Mouse (Mus musculus) lung, embryonic 14.5 days (tissue): ENCODE results near the gene Agmat. TPM values are rescaled to one million over a fixed set of nuclear protein-coding genes. Genes with fewer than 3 reads are reported as not detected.
A peak's percentile ranks its signal among the peaks of the same experiment; 100 is the strongest.

Experiments used
- ATAC-seq: fragments of 200-750 bp; cut with Nextera tagmentation; 2 replicates; pipeline ENCODE4 v1.8.0; 2017; ENCODE audit warnings: mild to moderate bottlenecking, moderate TSS enrichment, moderate library complexity; ENCODE audit not compliant: insufficient read depth
- DNase-seq: peaks from one replicate; pipeline ENCODE4 v3.0.0-alpha.2; 2015
- H3K27ac ChIP-seq: fragments of 300-500 bp; sonication (generic); 2 replicates; pipeline ENCODE4 v1.5.1; 2014; ENCODE audit warnings: low read depth, mild to moderate bottlenecking, moderate library complexity
- H3K27me3 ChIP-seq: fragments of 300-500 bp; sonication (generic); 2 replicates; pipeline ENCODE4 v1.6.1; 2014; ENCODE audit warnings: low read length, control low read depth; ENCODE audit not compliant: insufficient read depth
- H3K36me3 ChIP-seq: fragments of 300-500 bp; sonication (generic); 2 replicates; pipeline ENCODE4 v1.6.1; 2014; ENCODE audit warnings: control low read depth; ENCODE audit not compliant: insufficient read depth
- H3K4me1 ChIP-seq: fragments of 300-500 bp; sonication (generic); 2 replicates; pipeline ENCODE4 v1.6.1; 2014; ENCODE audit warnings: antibody characterized with exemption, control low read depth; ENCODE audit not compliant: insufficient read depth
- H3K4me2 ChIP-seq: fragments of 300-500 bp; sonication (generic); 2 replicates; pipeline ENCODE4 v1.6.1; 2014; ENCODE audit warnings: mild to moderate bottlenecking
- H3K4me3 ChIP-seq: fragments of 300-500 bp; sonication (generic); 2 replicates; pipeline ENCODE4 v1.5.1; 2014; ENCODE audit warnings: low read depth, low read length
- H3K9ac ChIP-seq: fragments of 300-500 bp; sonication (generic); 2 replicates; pipeline ENCODE4 v1.6.1; 2014
- H3K9me3 ChIP-seq: fragments of 300-500 bp; sonication (generic); 2 replicates; pipeline ENCODE4 v1.6.1; 2016; ENCODE audit warnings: low read depth, low read length, control low read depth
- CTCF ChIP-seq: IDR thresholded peaks from 2 replicates; pipeline ENCODE4 v1.5.1; 2016; ENCODE audit warnings: antibody characterized with exemption, low read depth
- WGBS: fragments of 180-500 bp; shearing (Covaris S2); extraction: QIAGEN DNeasy Blood & Tissue Kit; methylation state at CpG from one replicate; pipeline ENCODE4 v1.1.7; 2014; 5-methylcytosine and 5-hydroxymethylcytosine counted together
- polyA plus RNA-seq: library from polyadenylated mRNA; unstranded; fragments of >200 nt; fragmentation: Nextera tagmentation; extraction: Ambion mirVana; gene quantifications from 2 replicates; pipeline ENCODE4 v1.2.1, GENCODE M21; 2014

Gene Agmat
- polyA plus RNA-seq, 1 experiment from 2014 or later = not detected

DNA sequence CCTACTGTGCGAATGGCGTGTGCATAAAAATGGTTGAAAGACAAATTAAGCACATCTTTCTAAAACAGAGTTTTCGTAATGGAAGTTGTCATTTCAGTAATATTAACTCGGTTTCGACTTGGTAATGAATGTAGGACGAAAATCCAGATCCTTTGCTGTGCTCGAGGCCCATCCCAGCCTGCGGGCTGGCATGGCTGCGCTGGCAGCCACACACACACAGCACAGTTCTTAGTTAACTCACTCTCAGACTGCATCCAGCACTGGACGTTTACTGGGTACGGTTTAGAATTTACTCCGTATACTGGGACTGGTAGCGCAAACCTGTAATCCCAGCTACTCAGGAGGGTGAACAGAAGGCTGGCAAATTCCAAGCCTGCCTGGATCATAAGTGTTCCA lies 22.8 kb upstream of the Agmat start:
- WGBS = 8% methylated on average over 13 of the region's 13 CpGs
- H3K4me2 ChIP-seq = peak overlapping the region; percentile 85
- H3K9ac ChIP-seq = peak overlapping the region; percentile 96
- no peaks in the 10 kb centered on the region for H3K36me3 ChIP-seq
- no peaks in the 10 kb centered on the region for H3K9me3 ChIP-seq
- ATAC-seq = peak; percentile 57; the same call in 1 of the 2 replicates
- H3K4me3 ChIP-seq = peak overlapping the region; percentile 99
- peak overlapping the region; percentile 50 for H3K27ac ChIP-seq
- no peaks in the 10 kb centered on the region for H3K27me3 ChIP-seq
- DNase-seq = peak; percentile 26
- no peak for TF ChIP-seq CTCF
- H3K4me1 ChIP-seq = peaks cover 18% of the 10 kb centered on the region; the same call in 1 of the 2 replicates

DNA sequence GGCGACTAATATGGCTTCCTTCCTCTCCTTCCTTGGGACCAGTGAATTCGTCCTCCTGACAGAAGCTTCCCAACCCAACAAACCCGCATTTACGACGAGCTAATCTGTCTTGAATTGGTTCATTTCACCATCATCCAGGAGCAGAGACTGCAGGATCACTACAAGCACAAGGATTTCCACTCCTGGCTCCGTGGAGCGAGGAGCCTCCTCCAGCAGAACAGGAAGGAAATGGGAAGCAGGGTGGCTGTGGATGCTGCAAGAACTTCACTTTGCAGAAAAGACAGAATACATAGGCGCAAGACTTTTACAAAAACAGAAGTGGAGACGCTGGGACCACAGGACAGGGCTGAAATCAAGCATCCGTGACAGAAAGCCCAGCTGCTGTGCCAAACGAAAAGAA lies 21.9 kb upstream of the Agmat start:
- Histone ChIP-seq H3K36me3 (no peaks in the 10 kb centered on the region), H3K4me1 (peaks cover 18% of the 10 kb centered on the region; the same call in 1 of the 2 replicates), H3K4me2 (no peak overlapping the region), H3K27ac (no peak overlapping the region), H3K9me3 (no peaks in the 10 kb centered on the region), H3K4me3 (no peak overlapping the region), H3K27me3 (no peaks in the 10 kb centered on the region), H3K9ac (no peak overlapping the region)
- ATAC-seq (no peak), DNase-seq (no peak)
- WGBS = 64% methylated on average over 11 of the region's 11 CpGs
- no peak for TF ChIP-seq CTCF

GRCm38 (mm10) chr4:141725277-141725676 lies 21.2 kb upstream of the Agmat start:
- H3K4me1 ChIP-seq = peaks cover 18% of the 10 kb centered on the region; the same call in 1 of the 2 replicates
- H3K36me3 ChIP-seq = no peaks in the 10 kb centered on the region
- H3K4me2 ChIP-seq = no peak overlapping the region
- no peaks in the 10 kb centered on the region for H3K27me3 ChIP-seq
- no peaks in the 10 kb centered on the region for H3K9me3 ChIP-seq
- DNase-seq (no peak), ATAC-seq (no peak)
- TF ChIP-seq CTCF = no peak
- H3K4me3 ChIP-seq = no peak overlapping the region
- H3K27ac ChIP-seq = no peak overlapping the region
- no peak overlapping the region for H3K9ac ChIP-seq
- 62% methylated on average over 5 of the region's 5 CpGs for WGBS

- peaks cover 18% of the 10 kb centered on the region; the same call in 1 of the 2 replicates for H3K4me1 ChIP-seq
- DNase-seq = no peak
- H3K36me3 ChIP-seq = no peaks in the 10 kb centered on the region
- no peaks in the 10 kb centered on the region for H3K9me3 ChIP-seq
- H3K4me3 ChIP-seq = no peak overlapping the region
- TF ChIP-seq CTCF = no peak
- no peak overlapping the region for H3K4me2 ChIP-seq
- no peak for ATAC-seq
- H3K27me3 ChIP-seq = no peaks in the 10 kb centered on the region
- H3K27ac ChIP-seq = no peak overlapping the region
- WGBS = 51% methylated on average over 3 of the region's 3 CpGs
- no peak overlapping the region for H3K9ac ChIP-seq
Measured at GRCm38 (mm10) chr4:141725738-141726137, 20.7 kb upstream of the Agmat start.

DNA sequence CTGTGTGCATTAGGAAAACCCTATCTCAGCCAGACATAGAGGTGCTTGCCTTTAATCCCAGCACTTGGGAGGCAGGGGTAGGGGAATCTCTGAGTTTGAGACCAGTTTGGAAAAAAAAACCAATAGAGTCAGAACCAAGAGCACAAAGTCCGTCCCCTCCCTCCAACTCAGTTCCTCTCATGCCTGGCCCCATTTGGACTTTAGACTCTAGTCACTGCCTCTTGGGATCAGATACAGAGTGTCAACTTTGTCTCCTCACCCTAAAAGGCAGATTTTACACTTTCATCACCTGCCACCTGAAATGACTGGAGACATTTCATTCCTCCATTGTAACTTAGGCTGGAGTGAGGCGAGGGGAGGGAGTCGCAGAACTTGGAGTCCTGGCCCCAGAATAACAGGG lies 17.2 kb upstream of the Agmat start:
- TF ChIP-seq CTCF = no peak
- WGBS = 81% methylated on average over 3 of the region's 3 CpGs
- no peak for ATAC-seq

DNA sequence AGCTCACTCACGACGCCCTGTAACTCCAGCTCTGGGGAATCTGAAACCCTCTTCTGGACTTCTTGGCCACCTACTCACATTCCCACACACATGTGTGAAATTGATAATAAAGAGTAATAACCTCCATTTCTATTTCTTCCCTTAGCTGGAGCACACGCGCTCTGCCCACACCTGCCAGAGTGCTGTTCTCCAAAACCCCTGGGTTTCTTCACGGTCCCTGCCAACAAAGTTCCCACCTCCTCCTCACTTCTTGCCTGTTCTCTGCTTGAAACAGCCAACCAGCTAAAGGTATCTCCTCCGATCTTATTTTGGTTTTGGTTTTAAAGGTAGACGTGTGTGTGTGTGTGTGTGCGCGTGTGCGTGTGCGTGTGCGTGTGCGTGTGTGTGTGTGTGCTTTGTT lies 16.1 kb upstream of the Agmat start:
- no peak for TF ChIP-seq CTCF
- ATAC-seq (no peak), DNase-seq (no peak)
- Histone ChIP-seq H3K27ac (no peak overlapping the region), H3K27me3 (no peaks in the 10 kb centered on the region), H3K4me3 (no peak overlapping the region), H3K36me3 (no peaks in the 10 kb centered on the region), H3K4me2 (no peak overlapping the region), H3K4me1 (no peaks in the 10 kb centered on the region), H3K9me3 (no peaks in the 10 kb centered on the region), H3K9ac (no peak overlapping the region)
- WGBS = 81% methylated on average over 13 of the region's 13 CpGs

More for the DNA sequence above, 17.2 kb upstream of the Agmat start:
- H3K9me3 ChIP-seq = no peaks in the 10 kb centered on the region
- no peak overlapping the region for H3K4me3 ChIP-seq
- no peaks in the 10 kb centered on the region for H3K36me3 ChIP-seq
- H3K27ac ChIP-seq = no peak overlapping the region
- no peak overlapping the region for H3K4me2 ChIP-seq
- no peaks in the 10 kb centered on the region for H3K4me1 ChIP-seq
- H3K27me3 ChIP-seq = no peaks in the 10 kb centered on the region
- no peak overlapping the region for H3K9ac ChIP-seq
- no peak for DNase-seq

DNA sequence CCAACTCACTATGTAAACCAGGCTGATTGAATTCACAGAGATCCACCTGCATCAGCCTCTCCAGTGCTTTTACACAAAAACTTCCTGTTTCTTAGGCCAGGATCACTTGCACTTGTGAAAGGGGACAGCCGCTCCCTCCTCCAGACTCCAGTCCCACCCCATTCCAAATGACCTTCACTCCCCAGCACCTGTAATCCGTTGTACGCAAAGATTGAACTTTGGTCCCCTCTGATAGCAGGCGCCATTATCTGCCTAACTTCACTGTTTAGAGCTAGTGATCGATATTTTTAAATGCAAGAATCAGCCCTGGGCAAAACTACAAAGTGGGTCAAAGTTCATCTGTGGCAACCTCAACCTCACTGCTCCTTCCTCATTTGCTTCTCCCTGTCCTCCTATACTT lies 14.7 kb upstream of the Agmat start:
- no peak for TF ChIP-seq CTCF
- H3K4me1 ChIP-seq = no peaks in the 10 kb centered on the region
- DNase-seq (no peak), ATAC-seq (no peak)
- 72% methylated on average over 5 of the region's 5 CpGs for WGBS
- no peak overlapping the region for H3K4me3 ChIP-seq
- H3K9me3 ChIP-seq = no peaks in the 10 kb centered on the region
- H3K27me3 ChIP-seq = no peaks in the 10 kb centered on the region
- no peak overlapping the region for H3K9ac ChIP-seq
- H3K27ac ChIP-seq = no peak overlapping the region
- no peaks in the 10 kb centered on the region for H3K36me3 ChIP-seq
- no peak overlapping the region for H3K4me2 ChIP-seq
